Mouse (Mus musculus) midbrain, embryonic 13.5 days (tissue): ENCODE measurements around the gene Gtf2i. TPM values are rescaled to one million over a fixed set of nuclear protein-coding genes. Genes with fewer than 3 reads are reported as not detected.
A peak's percentile ranks its signal among the peaks of the same experiment; 100 is the strongest.

Source experiments
- ATAC-seq: fragments of 200-750 bp; cut with Nextera tagmentation; 2 replicates; pipeline ENCODE4 v1.8.0; 2017; ENCODE audit warnings: mild to moderate bottlenecking, moderate TSS enrichment, moderate library complexity
- H3K27ac ChIP-seq: fragments of 300-500 bp; sonication (generic); 2 replicates; pipeline ENCODE4 v1.5.1; 2015; ENCODE audit warnings: inconsistent platforms, mild to moderate bottlenecking, moderate library complexity
- H3K27me3 ChIP-seq: fragments of 300-500 bp; sonication (generic); 2 replicates; pipeline ENCODE4 v1.6.1; 2015; ENCODE audit warnings: mild to moderate bottlenecking, inconsistent platforms
- H3K36me3 ChIP-seq: fragments of 300-500 bp; sonication (generic); 2 replicates; pipeline ENCODE4 v1.6.1; 2015; ENCODE audit warnings: mild to moderate bottlenecking, inconsistent platforms
- H3K4me1 ChIP-seq: fragments of 300-500 bp; sonication (generic); replicated peaks from 2 replicates; pipeline ENCODE4 v1.6.1; 2015; ENCODE audit warnings: inconsistent platforms
- H3K4me2 ChIP-seq: fragments of 300-500 bp; sonication (generic); replicated peaks from 2 replicates; pipeline ENCODE4 v1.6.1; 2015; ENCODE audit warnings: moderate library complexity, mild to moderate bottlenecking, inconsistent platforms
- H3K4me3 ChIP-seq: fragments of 300-500 bp; sonication (generic); replicated peaks from 2 replicates; pipeline ENCODE4 v1.5.1; 2015; ENCODE audit warnings: mild to moderate bottlenecking, inconsistent platforms
- H3K9ac ChIP-seq: fragments of 300-500 bp; sonication (generic); replicated peaks from 2 replicates; pipeline ENCODE4 v1.6.1; 2015; ENCODE audit warnings: mild to moderate bottlenecking, inconsistent platforms
- H3K9me3 ChIP-seq: fragments of 300-500 bp; sonication (generic); 2 replicates; pipeline ENCODE4 v1.6.1; 2016; ENCODE audit warnings: mild to moderate bottlenecking, inconsistent platforms
- WGBS: fragments of 180-500 bp; shearing (Covaris S2); methylation state at CpG from one replicate; pipeline ENCODE4 v1.1.7; 2015; 5-methylcytosine and 5-hydroxymethylcytosine counted together
- polyA plus RNA-seq: library from polyadenylated mRNA; unstranded; fragments of >200 nt; fragmentation: Nextera tagmentation; extraction: Ambion mirVana; gene quantifications from 2 replicates; pipeline ENCODE4 v1.2.1, GENCODE M21; 2015

Gtf2i gene
- polyA plus RNA-seq, 1 experiment from 2014 or later, result 191 TPM

GRCm38 (mm10) chr5:134316721-134317120 lies 2.2 kb upstream of the Gtf2i start:
- H3K4me1 ChIP-seq, result peaks cover 33% of the 10 kb centered on the region
- no peak overlapping the region for H3K4me3 ChIP-seq
- no peak overlapping the region for H3K27ac ChIP-seq
- no peaks in the 10 kb centered on the region for H3K9me3 ChIP-seq
- H3K4me2 ChIP-seq, result no peak overlapping the region
- no peak for ATAC-seq
- H3K9ac ChIP-seq, result no peak overlapping the region
- WGBS, result 45% methylated on average over 7 of the region's 7 CpGs
- H3K36me3 ChIP-seq, result no peaks in the 10 kb centered on the region
- H3K27me3 ChIP-seq, result no peaks in the 10 kb centered on the region

- Histone ChIP-seq H3K27ac (peak overlapping the region; percentile 100), H3K27me3 (no peaks in the 10 kb centered on the region), H3K36me3 (peaks cover 7% of the 10 kb centered on the region), H3K9me3 (no peaks in the 10 kb centered on the region), H3K4me2 (peak overlapping the region; percentile 81), H3K9ac (peak overlapping the region; percentile 77), H3K4me3 (peak overlapping the region; percentile 83), H3K4me1 (peaks cover 41% of the 10 kb centered on the region)
- under 1% methylated on average over 25 of the region's 25 CpGs for WGBS
- ATAC-seq, result no peak
These were observed 1.2 kb upstream of the Gtf2i start for GRCm38 (mm10) chr5:134315623-134316350.

DNA sequence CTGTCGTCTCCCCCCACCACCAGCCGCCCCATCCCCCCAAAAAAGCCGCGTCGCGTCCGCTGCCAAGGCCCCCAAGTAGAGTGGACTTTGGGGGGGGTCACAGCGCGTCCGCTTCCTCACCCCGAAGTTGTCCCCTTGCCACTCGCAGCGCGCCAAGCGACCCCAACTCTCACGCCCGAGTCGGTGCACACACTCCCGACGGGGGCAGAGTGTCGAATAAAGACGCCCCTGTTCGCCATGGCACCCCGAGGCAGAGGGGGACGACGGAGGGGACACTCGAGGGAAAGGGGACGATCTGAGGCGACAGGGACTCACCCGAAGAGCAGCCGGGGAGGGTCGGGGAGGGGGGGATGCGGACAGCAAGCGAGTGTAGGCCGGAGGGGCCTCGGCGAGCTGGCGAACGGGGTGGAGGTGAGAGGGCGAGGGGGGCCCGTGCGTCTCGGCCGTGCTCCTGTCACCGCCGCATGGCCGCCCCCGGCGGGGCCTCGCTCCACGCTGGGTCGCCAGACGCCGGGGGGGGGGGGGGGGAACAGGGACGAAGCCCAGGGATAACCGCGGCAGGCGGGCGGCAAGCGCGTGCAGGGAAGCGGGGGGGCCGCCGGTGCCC lies 389 bp downstream of the Gtf2i start:
- Histone ChIP-seq H3K9ac (peak overlapping the region; percentile 98), H3K36me3 (peaks cover 23% of the 10 kb centered on the region), H3K27me3 (no peaks in the 10 kb centered on the region), H3K4me2 (peak overlapping the region; percentile 78), H3K4me1 (peaks cover 48% of the 10 kb centered on the region), H3K27ac (peak overlapping the region; percentile 100), H3K4me3 (peak overlapping the region; percentile 83), H3K9me3 (no peaks in the 10 kb centered on the region)
- WGBS, result under 1% methylated on average over 36 of the region's 64 CpGs
- ATAC-seq, result peak; percentile 41

GRCm38 (mm10) chr5:134313451-134314067 lies 1.0 kb downstream of the Gtf2i start:
- Histone ChIP-seq H3K36me3 (peaks cover 26% of the 10 kb centered on the region), H3K4me3 (peak overlapping the region; percentile 83), H3K4me1 (peaks cover 48% of the 10 kb centered on the region), H3K27ac (peak overlapping the region; percentile 100), H3K9me3 (no peaks in the 10 kb centered on the region), H3K4me2 (peak overlapping the region; percentile 78), H3K27me3 (no peaks in the 10 kb centered on the region), H3K9ac (peak overlapping the region; percentile 98)
- ATAC-seq, result peak; percentile 82
- WGBS, result 1% methylated on average over 55 of the region's 68 CpGs

DNA sequence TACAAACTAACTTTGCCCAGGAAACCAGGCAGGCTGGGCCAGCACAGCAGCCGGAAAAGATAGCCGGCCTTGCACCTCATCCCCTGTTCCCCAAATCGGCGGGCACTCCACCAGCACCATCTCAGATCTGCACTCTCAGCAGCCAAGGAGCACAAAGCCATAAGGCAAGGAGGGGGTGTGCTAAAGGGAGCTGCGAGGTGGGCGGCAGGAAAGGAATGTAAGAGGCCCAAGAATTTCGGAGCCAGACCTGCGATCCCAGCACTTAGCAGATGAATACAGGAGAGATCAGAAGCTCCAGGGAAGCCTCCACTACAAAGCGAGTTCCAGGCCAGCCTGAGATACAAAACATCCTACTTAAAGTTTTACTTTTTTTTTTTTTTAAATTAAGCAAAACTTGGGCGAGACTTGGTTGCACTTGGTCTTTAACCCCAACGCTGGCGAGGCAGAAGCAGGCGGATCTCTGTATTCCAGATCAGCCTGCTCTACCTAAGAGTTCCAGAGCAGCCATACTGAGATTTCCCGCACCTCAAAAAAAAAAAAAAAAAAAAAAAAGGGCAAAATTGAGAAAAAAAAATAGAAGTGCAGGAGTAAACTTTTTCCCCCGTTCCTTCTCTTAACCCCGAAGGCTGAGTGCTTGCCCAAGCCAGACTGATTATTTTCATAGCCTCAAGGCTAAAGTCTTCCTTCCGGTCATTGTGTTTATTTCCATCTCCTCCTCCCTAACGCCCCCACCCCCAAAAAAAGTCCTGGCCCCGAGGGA lies 1.7 kb downstream of the Gtf2i start:
- peak overlapping the region; percentile 98 for H3K9ac ChIP-seq
- no peak for ATAC-seq
- peak overlapping the region; percentile 100 for H3K27ac ChIP-seq
- H3K4me1 ChIP-seq, result peaks cover 48% of the 10 kb centered on the region
- H3K4me3 ChIP-seq, result peak overlapping the region; percentile 83
- peaks cover 27% of the 10 kb centered on the region for H3K36me3 ChIP-seq
- WGBS, result 4% methylated on average over 19 of the region's 19 CpGs
- H3K27me3 ChIP-seq, result no peaks in the 10 kb centered on the region
- no peaks in the 10 kb centered on the region for H3K9me3 ChIP-seq
- H3K4me2 ChIP-seq, result peak overlapping the region; percentile 78

DNA sequence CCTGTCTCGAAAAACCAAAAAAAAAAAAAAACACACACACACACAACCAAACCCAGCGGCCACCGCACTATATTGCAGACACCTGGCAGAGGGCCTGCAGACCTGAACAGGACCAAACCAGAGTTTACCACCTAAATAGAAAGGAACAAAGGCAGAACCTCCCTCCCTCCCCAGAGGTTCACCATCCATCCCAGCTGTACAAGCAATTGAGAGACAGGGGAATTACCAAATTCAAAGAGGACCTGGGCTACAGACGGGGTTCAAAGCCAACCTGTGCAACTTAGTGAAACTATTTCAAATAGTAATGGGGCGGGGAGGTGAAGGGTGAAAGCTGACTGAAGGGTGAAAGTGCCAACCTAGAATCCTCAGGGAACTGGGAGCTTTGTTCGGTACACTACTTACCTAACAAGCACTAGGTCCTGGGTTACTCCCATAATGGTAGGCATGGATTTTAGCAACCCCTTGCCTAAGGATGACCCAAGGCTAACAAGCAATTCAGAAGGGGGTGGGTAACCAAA lies 2.6 kb downstream of the Gtf2i start:
- peak overlapping the region; percentile 78 for H3K4me2 ChIP-seq
- H3K4me3 ChIP-seq, result peak overlapping the region; percentile 83
- no peaks in the 10 kb centered on the region for H3K27me3 ChIP-seq
- H3K9ac ChIP-seq, result peak overlapping the region; percentile 98
- 81% methylated on average over 6 of the region's 6 CpGs for WGBS
- H3K4me1 ChIP-seq, result peaks cover 53% of the 10 kb centered on the region
- no peaks in the 10 kb centered on the region for H3K9me3 ChIP-seq
- peaks cover 34% of the 10 kb centered on the region for H3K36me3 ChIP-seq
- ATAC-seq, result no peak
- peak overlapping the region; percentile 100; the same call in 1 of the 2 replicates for H3K27ac ChIP-seq

DNA sequence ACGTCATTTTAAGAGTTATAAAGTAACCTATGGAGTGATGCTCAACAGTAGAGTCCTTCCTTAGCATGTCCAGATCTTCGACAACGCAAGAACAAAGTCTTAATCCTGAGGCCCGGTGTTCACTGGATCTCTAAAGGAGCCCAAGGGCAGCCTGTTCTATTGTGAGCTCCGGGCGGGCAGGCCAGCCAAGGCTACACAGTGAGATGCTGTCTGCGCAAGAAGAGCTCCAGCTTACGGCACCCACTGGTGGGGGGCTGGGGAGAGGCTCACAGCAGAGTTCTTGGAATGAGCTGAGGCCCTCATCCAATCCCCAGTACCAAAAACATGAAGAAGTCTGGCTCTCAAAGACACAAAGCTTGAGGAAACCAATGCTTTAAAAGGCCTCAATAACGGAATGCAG lies 4.4 kb downstream of the Gtf2i start:
- ATAC-seq, result no peak
- 96% methylated on average over 9 of the region's 9 CpGs for WGBS
- Histone ChIP-seq H3K4me1 (peaks cover 35% of the 10 kb centered on the region), H3K27me3 (no peaks in the 10 kb centered on the region), H3K9ac (no peak overlapping the region), H3K36me3 (peaks cover 42% of the 10 kb centered on the region), H3K4me3 (no peak overlapping the region), H3K27ac (no peak overlapping the region), H3K9me3 (no peaks in the 10 kb centered on the region), H3K4me2 (no peak overlapping the region)

GRCm38 (mm10) chr5:134309345-134309744 lies 5.2 kb downstream of the Gtf2i start:
- WGBS, result 100% methylated on average over 1 of the region's 1 CpGs

GRCm38 (mm10) chr5:134304639-134305038 lies 9.9 kb downstream of the Gtf2i start:
- H3K27ac ChIP-seq, result no peak overlapping the region
- H3K27me3 ChIP-seq, result no peaks in the 10 kb centered on the region
- no peak for ATAC-seq
- H3K36me3 ChIP-seq, result peaks cover 68% of the 10 kb centered on the region
- no peak overlapping the region for H3K4me2 ChIP-seq
- H3K4me1 ChIP-seq, result peaks cover 5% of the 10 kb centered on the region; the same call in 1 of the 2 replicates
- no peak overlapping the region for H3K4me3 ChIP-seq
- WGBS, result 89% methylated on average over 6 of the region's 6 CpGs
- H3K9ac ChIP-seq, result no peak overlapping the region
- H3K9me3 ChIP-seq, result no peaks in the 10 kb centered on the region

More at GRCm38 (mm10) chr5:134309345-134309744, 5.2 kb downstream of the Gtf2i start:
- Histone ChIP-seq H3K36me3 (peaks cover 48% of the 10 kb centered on the region), H3K4me2 (no peak overlapping the region), H3K9me3 (no peaks in the 10 kb centered on the region), H3K27ac (no peak overlapping the region), H3K27me3 (no peaks in the 10 kb centered on the region), H3K4me1 (peaks cover 33% of the 10 kb centered on the region), H3K9ac (no peak overlapping the region), H3K4me3 (no peak overlapping the region)
- ATAC-seq, result no peak

GRCm38 (mm10) chr5:134295277-134296050 lies 19.1 kb downstream of the Gtf2i start:
- Histone ChIP-seq H3K27me3 (no peaks in the 10 kb centered on the region), H3K27ac (no peak overlapping the region), H3K36me3 (peaks cover 79% of the 10 kb centered on the region), H3K4me2 (no peak overlapping the region), H3K9ac (no peak overlapping the region), H3K9me3 (no peaks in the 10 kb centered on the region), H3K4me3 (no peak overlapping the region), H3K4me1 (peaks cover 7% of the 10 kb centered on the region)
- 91% methylated on average over 16 of the region's 16 CpGs for WGBS
- no peak for ATAC-seq

DNA sequence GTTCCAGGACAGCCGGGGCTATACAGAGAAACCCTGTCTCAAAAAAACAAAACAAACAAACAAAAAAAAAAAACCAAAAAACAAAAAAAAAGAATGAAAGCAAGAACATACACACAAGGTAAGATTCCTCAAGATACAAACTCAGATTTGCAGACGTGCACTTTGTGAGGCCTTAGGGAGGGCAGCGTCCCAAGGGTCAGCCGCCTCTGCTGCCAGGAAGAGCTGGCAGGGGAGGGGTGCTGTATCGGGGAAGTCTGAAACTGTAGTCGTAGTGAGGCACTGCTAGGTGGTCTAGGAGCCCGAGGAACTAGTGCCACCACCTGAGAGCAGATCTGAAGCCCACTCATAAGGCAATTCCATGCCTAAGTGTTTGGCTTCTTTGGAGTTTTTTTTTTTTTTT lies 20.0 kb downstream of the Gtf2i start:
- Histone ChIP-seq H3K4me1 (peaks cover 7% of the 10 kb centered on the region), H3K9ac (no peak overlapping the region), H3K36me3 (peaks cover 83% of the 10 kb centered on the region), H3K9me3 (no peaks in the 10 kb centered on the region), H3K27ac (no peak overlapping the region), H3K4me3 (no peak overlapping the region), H3K27me3 (no peaks in the 10 kb centered on the region), H3K4me2 (no peak overlapping the region)
- 90% methylated on average over 7 of the region's 7 CpGs for WGBS
- ATAC-seq, result no peak
